Mouse (Mus musculus) E14TG2a.4 (cell line): Measurements from ENCODE around the gene Luc7l2.
"Not testable (repeated sequence)": the region's sequence is repeated elsewhere in the genome, so short reads cannot be mapped to it uniquely, and the experiment has no call there.

ENCODE experiments used
- CTCF ChIP-seq: conservative IDR thresholded peaks from 2 replicates; pipeline ENCODE4 v1.5.1; 2014; ENCODE audit warnings: low read length
- NANOG ChIP-seq: IDR thresholded peaks from 2 replicates; pipeline ENCODE4 v1.6.1; 2014; ENCODE audit warnings: borderline replicate concordance, low read length, mixed read lengths

- not testable (repeated sequence) for TF ChIP-seq CTCF, NANOG
Observed at GRCm38 (mm10) chr6:38544141-38544540, 7.0 kb upstream of the Luc7l2 start.
